Mouse (Mus musculus): ENCODE data around the gene Ralbp1.

The Ralbp1 gene

DNA sequence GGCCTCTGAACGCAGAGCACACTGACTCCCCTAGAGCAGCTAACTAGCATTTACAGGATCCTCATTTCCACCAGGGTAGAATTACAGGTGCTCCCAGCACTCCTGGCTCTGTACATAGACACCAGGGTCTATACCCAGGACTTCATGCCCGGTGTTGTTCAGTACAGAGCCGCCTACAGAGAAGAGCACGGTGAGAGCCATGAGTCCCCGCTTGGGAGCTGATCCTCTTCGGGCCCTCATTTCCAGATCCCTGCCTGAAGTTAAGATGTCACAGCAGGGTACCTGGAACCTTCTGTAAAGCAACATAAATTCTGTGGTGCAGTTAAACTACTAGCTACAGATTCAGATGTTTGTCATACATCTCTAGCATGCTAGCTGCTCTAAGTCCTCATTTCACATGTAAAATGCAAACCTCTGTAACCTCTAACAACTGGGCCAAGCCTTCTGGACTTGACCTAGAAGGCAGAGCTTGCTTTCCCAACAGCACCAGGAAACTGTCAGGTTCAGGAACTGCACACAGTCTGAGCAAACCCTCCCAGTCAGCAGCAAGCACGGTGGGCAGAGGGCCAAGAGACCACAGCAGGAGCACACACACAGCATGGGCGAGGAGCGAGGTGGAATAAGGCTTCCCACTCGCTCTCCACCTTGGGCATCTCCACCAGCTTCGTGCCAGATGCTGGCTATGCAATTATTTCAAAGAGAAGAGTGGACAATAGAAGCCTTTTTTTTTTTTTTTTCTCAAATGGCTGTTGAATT lies 37.7 kb downstream of the Ralbp1 start:
- no peak for DNase-seq (ENCODE audit: low spot score)

- DNase-seq (ENCODE audit: low spot score) = no peak
Measured at GRCm38 (mm10) chr17:65845423-65845822, 40.2 kb downstream of the Ralbp1 start.

DNA sequence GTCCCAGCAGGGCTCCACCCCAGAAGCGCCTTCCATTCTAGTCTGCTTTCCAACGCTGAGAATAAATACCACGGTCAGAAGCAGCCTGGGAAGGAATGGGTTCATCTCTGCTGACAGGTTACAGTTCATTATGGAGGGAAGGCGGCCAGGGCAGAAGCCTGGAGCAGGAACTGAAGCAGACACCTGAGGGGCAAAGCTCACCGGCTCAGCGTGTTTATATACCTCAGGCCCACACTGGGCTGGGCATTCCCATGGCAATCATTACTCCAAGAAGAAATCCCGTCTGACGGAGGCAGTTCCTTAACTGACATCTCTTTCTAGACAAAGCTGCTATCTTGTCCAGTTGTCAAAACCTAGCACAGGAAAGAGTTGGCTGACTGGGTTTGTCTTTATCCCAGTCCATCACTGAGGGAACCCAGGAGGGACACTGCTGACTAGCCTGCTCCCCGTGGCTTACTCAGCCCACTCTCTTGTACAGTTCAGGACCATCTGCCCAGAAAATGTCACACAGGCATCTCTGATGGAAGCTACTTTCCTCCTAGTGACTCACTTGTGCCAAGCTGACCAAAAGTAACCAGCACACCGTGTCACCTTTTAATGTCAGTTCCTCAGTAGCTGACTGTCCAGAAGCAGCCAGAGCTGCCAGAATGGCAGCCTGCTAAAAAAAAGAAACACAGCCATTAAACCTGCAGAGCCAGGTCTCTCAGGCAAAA lies 42.8 kb downstream of the Ralbp1 start:
- no peak for DNase-seq (ENCODE audit: low spot score)

GRCm38 (mm10) chr17:65839541-65840256 lies 45.9 kb downstream of the Ralbp1 start:
- DNase-seq (ENCODE audit: low spot score) = no peak

- DNase-seq (ENCODE audit: low spot score) = no peak
Measured at GRCm38 (mm10) chr17:65836746-65837145, 48.9 kb downstream of the Ralbp1 start.

- DNase-seq (ENCODE audit: low spot score) = no peak
Measured at GRCm38 (mm10) chr17:65833891-65834290, 51.7 kb downstream of the Ralbp1 start.

- DNase-seq (ENCODE audit: low spot score) = no peak
Measured at GRCm38 (mm10) chr17:65830216-65830863, 55.3 kb downstream of the Ralbp1 start.

GRCm38 (mm10) chr17:65828951-65829350 lies 56.6 kb downstream of the Ralbp1 start:
- no peak for DNase-seq (ENCODE audit: low spot score)

- no peak for DNase-seq (ENCODE audit: low spot score)
Measured at GRCm38 (mm10) chr17:65827904-65828303, 57.7 kb downstream of the Ralbp1 start.

GRCm38 (mm10) chr17:65827119-65827840 lies 58.3 kb downstream of the Ralbp1 start:
- no peak for DNase-seq (ENCODE audit: low spot score)

GRCm38 (mm10) chr17:65826257-65826656 lies 59.3 kb downstream of the Ralbp1 start:
- DNase-seq (ENCODE audit: low spot score) = no peak

- no peak for DNase-seq (ENCODE audit: low spot score)
Measured at GRCm38 (mm10) chr17:65824246-65824645, 61.4 kb downstream of the Ralbp1 start.

GRCm38 (mm10) chr17:65822423-65822822 lies 63.2 kb downstream of the Ralbp1 start:
- DNase-seq (ENCODE audit: low spot score) = no peak

GRCm38 (mm10) chr17:65820197-65820596 lies 65.4 kb downstream of the Ralbp1 start:
- DNase-seq (ENCODE audit: low spot score) = no peak

- DNase-seq (ENCODE audit: low spot score) = no peak
Measured at GRCm38 (mm10) chr17:65813763-65814162, 71.8 kb downstream of the Ralbp1 start.

GRCm38 (mm10) chr17:65811032-65811431 lies 74.6 kb downstream of the Ralbp1 start:
- no peak for DNase-seq (ENCODE audit: low spot score)

DNA sequence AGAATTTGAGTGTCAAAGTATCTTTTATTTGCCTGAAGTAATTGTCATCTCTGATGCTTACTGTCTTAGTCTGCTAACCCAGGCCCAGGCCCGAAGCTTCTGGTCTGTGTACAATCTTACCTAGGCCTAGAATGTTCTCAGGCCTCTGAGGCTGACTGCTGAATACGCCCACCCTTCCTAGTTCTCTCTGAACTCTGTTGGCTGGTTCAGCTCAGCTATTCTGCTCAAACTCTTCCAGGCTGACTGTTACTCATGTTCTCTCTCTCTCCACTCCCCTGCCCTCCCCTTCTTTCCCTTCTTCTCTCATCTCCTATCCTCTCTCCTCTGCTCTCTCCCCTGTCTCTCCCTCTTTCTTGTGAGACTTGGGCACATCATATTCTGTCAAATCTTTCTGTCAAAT lies 79.2 kb downstream of the Ralbp1 start:
- no peak for DNase-seq (ENCODE audit: low spot score)

GRCm38 (mm10) chr17:65805966-65806365 lies 79.6 kb downstream of the Ralbp1 start:
- no peak for DNase-seq (ENCODE audit: low spot score)

- DNase-seq (ENCODE audit: low spot score) = no peak
Measured at GRCm38 (mm10) chr17:65802026-65802425, 83.6 kb downstream of the Ralbp1 start.

- DNase-seq (ENCODE audit: low spot score) = no peak
Measured at GRCm38 (mm10) chr17:65800451-65800850, 85.1 kb downstream of the Ralbp1 start.

- no peak for DNase-seq (ENCODE audit: low spot score)
Measured at GRCm38 (mm10) chr17:65799353-65799752, 86.2 kb downstream of the Ralbp1 start.

- DNase-seq (ENCODE audit: low spot score) = no peak
Measured at GRCm38 (mm10) chr17:65798446-65798845, 87.2 kb downstream of the Ralbp1 start.

Data from yolk sac, embryonic 10.5 days (tissue).